Mouse (Mus musculus) embryonic facial prominence, embryonic 13.5 days (tissue): ENCODE measurements around the gene Ranbp17. TPM values are rescaled to one million over a fixed set of nuclear protein-coding genes. Genes with fewer than 3 reads are reported as not detected.

Experiments used
- ATAC-seq: fragments of 200-750 bp; cut with Nextera tagmentation; 2 replicates; pipeline ENCODE4 v1.8.0; 2017; ENCODE audit warnings: low read depth; ENCODE audit not compliant: insufficient number of reproducible peaks, insufficient read depth, low FRiP score, low TSS enrichment
- H3K27ac ChIP-seq: fragments of 300-500 bp; sonication (generic); 2 replicates; pipeline ENCODE4 v1.5.1; 2015; ENCODE audit warnings: moderate library complexity, mild to moderate bottlenecking, inconsistent platforms
- H3K27me3 ChIP-seq: fragments of 300-500 bp; sonication (generic); 2 replicates; pipeline ENCODE4 v1.6.1; 2015; ENCODE audit warnings: mild to moderate bottlenecking, inconsistent platforms
- H3K36me3 ChIP-seq: fragments of 300-500 bp; sonication (generic); 2 replicates; pipeline ENCODE4 v1.6.1; 2015; ENCODE audit warnings: mild to moderate bottlenecking, inconsistent platforms
- H3K4me1 ChIP-seq: fragments of 300-500 bp; sonication (generic); 2 replicates; pipeline ENCODE4 v1.6.1; 2015; ENCODE audit warnings: inconsistent platforms
- H3K4me2 ChIP-seq: fragments of 300-500 bp; sonication (generic); 2 replicates; pipeline ENCODE4 v1.6.1; 2015; ENCODE audit warnings: moderate library complexity, mild to moderate bottlenecking, inconsistent platforms
- H3K4me3 ChIP-seq: fragments of 300-500 bp; sonication (generic); 2 replicates; pipeline ENCODE4 v1.5.1; 2015; ENCODE audit warnings: mild to moderate bottlenecking, inconsistent platforms
- H3K9ac ChIP-seq: fragments of 300-500 bp; sonication (generic); 2 replicates; pipeline ENCODE4 v1.6.1; 2015; ENCODE audit warnings: mild to moderate bottlenecking, inconsistent platforms
- H3K9me3 ChIP-seq: fragments of 300-500 bp; sonication (generic); 2 replicates; pipeline ENCODE4 v1.6.1; 2016; ENCODE audit warnings: inconsistent platforms
- WGBS: fragments of 180-500 bp; shearing (Covaris S2); methylation state at CpG from one replicate; pipeline ENCODE4 v1.1.7; 2015; ENCODE audit warnings: mixed read lengths; 5-methylcytosine and 5-hydroxymethylcytosine counted together
- polyA plus RNA-seq: library from polyadenylated mRNA; unstranded; fragments of >200 nt; fragmentation: Nextera tagmentation; extraction: Ambion mirVana; gene quantifications from 2 replicates; pipeline ENCODE4 v1.2.1, GENCODE M21; 2015

Gene Ranbp17
- polyA plus RNA-seq, 1 experiment from 2014 or later: 5.5 TPM

GRCm38 (mm10) chr11:33193695-33194094, 319.9 kb downstream of the Ranbp17 start:
- Histone ChIP-seq H3K9me3 (peaks cover 10% of the 10 kb centered on the region; the same call in 1 of the 2 replicates), H3K4me3 (0 out of 2 replicates have a peak overlapping the region, but pooled peaks have one; percentile 10)
- ATAC-seq: no peak

GRCm38 (mm10) chr11:33181804-33182203, 331.7 kb downstream of the Ranbp17 start:
- Histone ChIP-seq H3K4me3 (no peak overlapping the region), H3K27me3 (peaks cover 42% of the 10 kb centered on the region), H3K27ac (no peak overlapping the region), H3K4me2 (no peak overlapping the region), H3K9me3 (no peaks in the 10 kb centered on the region), H3K4me1 (peaks cover 7% of the 10 kb centered on the region), H3K36me3 (no peaks in the 10 kb centered on the region), H3K9ac (no peak overlapping the region)
- no peak for ATAC-seq
- 61% methylated on average over 3 of the region's 3 CpGs for WGBS

More at GRCm38 (mm10) chr11:33193695-33194094, 319.9 kb downstream of the Ranbp17 start:
- Histone ChIP-seq H3K9ac (no peak overlapping the region; the same call in 1 of the 2 replicates), H3K4me2 (peak overlapping the region; percentile 39), H3K27me3 (peaks cover 84% of the 10 kb centered on the region), H3K36me3 (no peaks in the 10 kb centered on the region), H3K27ac (no peak overlapping the region), H3K4me1 (peaks cover 9% of the 10 kb centered on the region; the same call in 1 of the 2 replicates)
- 2% methylated on average over 12 of the region's 12 CpGs for WGBS

- Histone ChIP-seq H3K4me2 (peak overlapping the region; percentile 67), H3K4me3 (peak overlapping the region; percentile 38), H3K27me3 (peaks cover 49% of the 10 kb centered on the region), H3K9me3 (no peaks in the 10 kb centered on the region), H3K36me3 (no peaks in the 10 kb centered on the region), H3K9ac (peak overlapping the region; percentile 55), H3K4me1 (peaks cover 7% of the 10 kb centered on the region), H3K27ac (no peak overlapping the region)
- peak; percentile 52; the same call in 1 of the 2 replicates for ATAC-seq
- under 1% methylated on average over 18 of the region's 18 CpGs for WGBS
Measured at GRCm38 (mm10) chr11:33180701-33181116, 332.8 kb downstream of the Ranbp17 start.

GRCm38 (mm10) chr11:33179802-33180201, 333.7 kb downstream of the Ranbp17 start:
- Histone ChIP-seq H3K27me3 (peaks cover 56% of the 10 kb centered on the region), H3K9ac (no peak overlapping the region), H3K4me1 (peaks cover 7% of the 10 kb centered on the region), H3K4me3 (no peak overlapping the region), H3K36me3 (no peaks in the 10 kb centered on the region), H3K4me2 (no peak overlapping the region), H3K27ac (no peak overlapping the region), H3K9me3 (no peaks in the 10 kb centered on the region)
- no peak for ATAC-seq
- 68% methylated on average over 1 of the region's 1 CpGs for WGBS

GRCm38 (mm10) chr11:33176525-33177245, 336.9 kb downstream of the Ranbp17 start:
- peaks cover 57% of the 10 kb centered on the region for H3K27me3 ChIP-seq
- H3K36me3 ChIP-seq: no peaks in the 10 kb centered on the region
- no peak overlapping the region for H3K27ac ChIP-seq
- no peak for ATAC-seq
- H3K9me3 ChIP-seq: no peaks in the 10 kb centered on the region
- H3K4me3 ChIP-seq: no peak overlapping the region
- H3K9ac ChIP-seq: no peak overlapping the region
- peaks cover 7% of the 10 kb centered on the region for H3K4me1 ChIP-seq
- WGBS: 24% methylated on average over 20 of the region's 20 CpGs
- no peak overlapping the region for H3K4me2 ChIP-seq

GRCm38 (mm10) chr11:33175768-33176167, 337.8 kb downstream of the Ranbp17 start:
- Histone ChIP-seq H3K27me3 (peaks cover 57% of the 10 kb centered on the region), H3K4me3 (no peak overlapping the region), H3K9me3 (no peaks in the 10 kb centered on the region), H3K4me2 (no peak overlapping the region), H3K4me1 (peaks cover 5% of the 10 kb centered on the region), H3K9ac (no peak overlapping the region), H3K27ac (no peak overlapping the region), H3K36me3 (no peaks in the 10 kb centered on the region)
- ATAC-seq: no peak
- WGBS: 59% methylated on average over 2 of the region's 3 CpGs

GRCm38 (mm10) chr11:33170489-33170888, 343.1 kb downstream of the Ranbp17 start:
- Histone ChIP-seq H3K4me1 (no peaks in the 10 kb centered on the region), H3K4me3 (no peak overlapping the region), H3K27ac (no peak overlapping the region), H3K36me3 (no peaks in the 10 kb centered on the region), H3K4me2 (no peak overlapping the region), H3K27me3 (peaks cover 19% of the 10 kb centered on the region), H3K9ac (no peak overlapping the region), H3K9me3 (no peaks in the 10 kb centered on the region)
- no peak for ATAC-seq
- WGBS: 13% methylated on average over 9 of the region's 9 CpGs

GRCm38 (mm10) chr11:33162998-33163506, 350.5 kb downstream of the Ranbp17 start, which contains the start of gene Npm1:
Gene Npm1 (minus strand): TSS chr11:33163206.
- H3K27ac ChIP-seq: peak within 1 kb of the TSS; percentile 97
- H3K9me3 ChIP-seq: no peaks in the 10 kb centered on the region
- 5% methylated on average over 49 of the region's 49 CpGs for WGBS
- H3K4me1 ChIP-seq: peaks cover 13% of the 10 kb centered on the region
- H3K4me2 ChIP-seq: peak within 1 kb of the TSS; percentile 86
- peak within 1 kb of the TSS; percentile 98 for H3K9ac ChIP-seq
- peak within 1 kb of the TSS; percentile 99 for H3K4me3 ChIP-seq
- peaks cover 6% of the 10 kb centered on the region for H3K27me3 ChIP-seq
- ATAC-seq: peak; percentile 98
- H3K36me3 ChIP-seq: peaks cover 31% of the 10 kb centered on the region

- Histone ChIP-seq H3K27me3 (peaks cover 4% of the 10 kb centered on the region), H3K4me2 (peak overlapping the region; percentile 86), H3K9me3 (no peaks in the 10 kb centered on the region), H3K36me3 (peaks cover 38% of the 10 kb centered on the region), H3K4me1 (peaks cover 13% of the 10 kb centered on the region), H3K27ac (peak overlapping the region; percentile 88), H3K4me3 (peak overlapping the region; percentile 99), H3K9ac (peak overlapping the region; percentile 98)
- 3% methylated on average over 53 of the region's 53 CpGs for WGBS
- peak; percentile 52 for ATAC-seq
Measured at GRCm38 (mm10) chr11:33162211-33162997, 351.1 kb downstream of the Ranbp17 start.
